Mouse (Mus musculus) neural tube, embryonic 11.5 days (tissue): ENCODE measurements around the gene Ctcf. TPM values are rescaled to one million over a fixed set of nuclear protein-coding genes. Genes with fewer than 3 reads are reported as not detected.

Source experiments
- ATAC-seq: fragments of 200-750 bp; cut with Nextera tagmentation; 2 replicates; pipeline ENCODE4 v1.8.0; 2017; ENCODE audit warnings: moderate number of reproducible peaks, mild to moderate bottlenecking, moderate TSS enrichment, moderate library complexity; ENCODE audit not compliant: insufficient read depth, low FRiP score, low TSS enrichment
- DNase-seq: peaks from one replicate; pipeline ENCODE4 v3.0.0-alpha.2; 2015; ENCODE audit warnings: low spot score
- H3K27ac ChIP-seq: fragments of 300-500 bp; sonication (generic); 2 replicates; pipeline ENCODE4 v1.5.1; 2014; ENCODE audit warnings: low read depth, mild to moderate bottlenecking, low read length
- H3K27me3 ChIP-seq: fragments of 300-500 bp; sonication (generic); 2 replicates; pipeline ENCODE4 v1.6.1; 2014; ENCODE audit warnings: mild to moderate bottlenecking, low read length, mixed read lengths; ENCODE audit not compliant: control insufficient read depth, insufficient read depth
- H3K36me3 ChIP-seq: fragments of 300-500 bp; sonication (generic); 2 replicates; pipeline ENCODE4 v1.6.1; 2014; ENCODE audit warnings: mild to moderate bottlenecking, low read length, moderate library complexity, mixed read lengths; ENCODE audit not compliant: control insufficient read depth, insufficient read depth
- H3K4me1 ChIP-seq: fragments of 300-500 bp; sonication (generic); 2 replicates; pipeline ENCODE4 v1.6.1; 2014; ENCODE audit warnings: low read length, mixed read lengths; ENCODE audit not compliant: control insufficient read depth, insufficient read depth
- H3K4me2 ChIP-seq: fragments of 300-500 bp; sonication (generic); 2 replicates; pipeline ENCODE4 v1.6.1; 2014; ENCODE audit warnings: low read depth, mild to moderate bottlenecking, moderate library complexity
- H3K4me3 ChIP-seq: fragments of 300-500 bp; sonication (generic); 2 replicates; pipeline ENCODE4 v1.5.1; 2014; ENCODE audit warnings: low read depth, low read length
- H3K9ac ChIP-seq: fragments of 300-500 bp; sonication (generic); 2 replicates; pipeline ENCODE4 v1.6.1; 2014; ENCODE audit warnings: mild to moderate bottlenecking, low read length
- H3K9me3 ChIP-seq: fragments of 300-500 bp; sonication (generic); 2 replicates; pipeline ENCODE4 v1.6.1; 2016; ENCODE audit warnings: low read length; ENCODE audit not compliant: control insufficient read depth
- WGBS: fragments of 180-500 bp; shearing (Covaris S2); extraction: QIAGEN DNeasy Blood & Tissue Kit; methylation state at CpG from one replicate; pipeline ENCODE4 v1.1.7; 2014; 5-methylcytosine and 5-hydroxymethylcytosine counted together
- polyA plus RNA-seq: library from polyadenylated mRNA; unstranded; fragments of >200 nt; fragmentation: Nextera tagmentation; extraction: Ambion mirVana; gene quantifications from 2 replicates; pipeline ENCODE4 v1.2.1, GENCODE M21; 2014

The Ctcf gene
- polyA plus RNA-seq, 1 experiment from 2014 or later: 111 TPM

DNA sequence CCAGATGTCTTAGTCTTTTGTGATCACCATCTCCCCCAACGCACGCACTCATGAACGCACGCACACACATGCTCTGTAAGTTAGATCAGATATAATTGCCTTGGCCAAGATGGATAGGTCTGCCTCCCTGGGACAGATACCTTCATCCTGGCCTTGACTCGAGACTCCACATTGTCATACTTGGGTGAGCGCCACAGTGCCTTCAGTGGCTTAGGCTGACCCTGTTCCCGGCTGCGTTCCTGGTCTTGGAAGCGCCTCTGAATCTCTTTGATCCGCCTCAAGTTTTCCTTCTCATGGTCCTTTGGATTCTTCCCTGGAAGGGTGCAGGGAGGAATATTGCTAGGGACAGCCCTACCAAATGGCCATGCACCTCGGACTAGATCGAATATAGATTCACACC is 70.1 kb downstream of the Ctcf start:
- H3K27me3 ChIP-seq: no peaks in the 10 kb centered on the region
- H3K4me1 ChIP-seq: peaks cover 17% of the 10 kb centered on the region
- H3K27ac ChIP-seq: no peak overlapping the region
- H3K4me3 ChIP-seq: no peak overlapping the region; the same call in 1 of the 2 replicates
- H3K4me2 ChIP-seq: peak overlapping the region; percentile 88
- no peak for DNase-seq
- WGBS: 80% methylated on average over 12 of the region's 12 CpGs
- no peaks in the 10 kb centered on the region for H3K9me3 ChIP-seq
- H3K9ac ChIP-seq: no peak overlapping the region
- ATAC-seq: no peak
- H3K36me3 ChIP-seq: peaks cover 8% of the 10 kb centered on the region

DNA sequence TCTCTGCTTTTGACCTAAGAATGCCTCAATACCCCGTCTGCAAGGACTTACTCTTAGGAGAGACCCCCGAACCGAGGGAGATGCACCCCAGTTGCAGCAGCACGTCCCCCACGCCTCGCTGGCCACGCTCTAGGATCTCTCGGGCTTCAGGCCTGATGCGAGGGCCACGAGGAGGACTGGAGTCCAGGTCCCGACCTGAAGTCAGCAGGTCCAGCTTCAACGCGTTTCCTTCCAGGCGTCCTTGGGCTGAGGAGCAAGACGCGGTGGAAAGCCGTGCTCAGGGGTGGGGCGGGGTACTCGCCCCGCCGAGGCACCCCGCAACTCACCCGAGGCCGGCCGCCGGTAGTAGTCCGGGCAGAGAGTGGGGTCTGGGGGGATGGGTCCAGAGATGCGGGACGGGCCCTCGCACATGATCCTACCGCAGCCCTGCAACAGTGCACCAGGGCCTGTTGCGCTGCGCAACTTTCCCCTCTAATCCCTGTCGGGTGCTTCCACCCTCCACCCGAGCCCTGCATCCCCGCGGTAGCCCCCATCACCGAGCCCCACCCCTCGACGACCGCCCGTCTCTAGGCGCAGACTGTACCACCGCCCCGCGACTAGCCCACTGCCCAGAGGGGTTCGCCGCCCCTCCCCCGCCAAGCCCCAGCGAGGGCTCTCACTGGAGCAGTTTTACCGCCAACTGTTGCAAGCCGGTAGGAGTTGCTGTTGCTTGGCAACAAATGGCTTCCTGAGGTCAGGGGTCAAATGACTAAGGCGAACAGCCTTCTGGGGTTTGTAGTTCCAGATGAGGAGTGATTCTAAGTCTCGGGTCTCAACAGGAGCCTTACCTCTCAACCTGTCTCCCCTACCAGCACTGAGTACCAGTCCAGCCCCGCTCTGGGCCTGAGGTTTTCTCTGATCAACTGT is 71.4 kb downstream of the Ctcf start, which contains the start of the genes 4933405L10Rik and Enkd1:
Gene 4933405L10Rik, plus strand, starts transcription at position 158 of the 906 bp plus-strand sequence.
Gene Enkd1, minus strand, starts transcription at position 713 of the 906 bp plus-strand sequence.
- H3K27ac ChIP-seq: 0 out of 2 replicates have a peak within 1 kb of the TSS, but pooled peaks have one; percentile 17
- peak; percentile 76 for ATAC-seq

DNA sequence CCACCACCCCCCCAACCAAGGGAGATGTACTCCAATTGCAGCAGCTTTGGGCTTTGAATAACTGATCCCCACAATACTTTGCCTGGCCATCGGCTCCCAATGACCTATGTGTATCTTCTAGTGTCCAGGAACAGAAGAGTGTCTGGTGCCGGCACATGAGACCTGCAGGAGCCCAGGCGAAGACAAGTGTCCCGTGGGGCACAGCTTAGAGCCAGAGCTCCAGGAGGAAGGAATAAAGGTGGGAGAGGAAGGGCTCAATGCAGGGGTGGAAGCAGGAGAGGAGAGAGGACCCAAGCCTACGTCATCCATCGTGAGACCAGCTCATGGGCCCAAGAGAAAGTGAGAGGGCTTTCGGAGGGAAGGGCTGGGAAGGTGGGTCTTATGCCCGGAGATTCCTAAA is 72.3 kb downstream of the Ctcf start:
- Histone ChIP-seq H3K27me3 (no peaks in the 10 kb centered on the region), H3K27ac (no peak overlapping the region), H3K4me1 (peaks cover 9% of the 10 kb centered on the region), H3K36me3 (peaks cover 4% of the 10 kb centered on the region), H3K4me2 (no peak overlapping the region), H3K9ac (no peak overlapping the region), H3K9me3 (no peaks in the 10 kb centered on the region), H3K4me3 (no peak overlapping the region)
- no peak for ATAC-seq
- over 99% methylated on average over 8 of the region's 8 CpGs for WGBS
- no peak for DNase-seq

More for the DNA sequence above, 71.4 kb downstream of the Ctcf start, which contains the start of the genes 4933405L10Rik and Enkd1:
- Histone ChIP-seq H3K4me3 (peak within 1 kb of the TSS; percentile 70), H3K9me3 (no peaks in the 10 kb centered on the region), H3K4me2 (peak within 1 kb of the TSS; percentile 88), H3K4me1 (peaks cover 9% of the 10 kb centered on the region), H3K36me3 (peaks cover 8% of the 10 kb centered on the region), H3K27me3 (no peaks in the 10 kb centered on the region), H3K9ac (peak within 1 kb of the TSS; percentile 77)
- peak; percentile 92 for DNase-seq
- under 1% methylated on average over 55 of the region's 55 CpGs for WGBS

DNA sequence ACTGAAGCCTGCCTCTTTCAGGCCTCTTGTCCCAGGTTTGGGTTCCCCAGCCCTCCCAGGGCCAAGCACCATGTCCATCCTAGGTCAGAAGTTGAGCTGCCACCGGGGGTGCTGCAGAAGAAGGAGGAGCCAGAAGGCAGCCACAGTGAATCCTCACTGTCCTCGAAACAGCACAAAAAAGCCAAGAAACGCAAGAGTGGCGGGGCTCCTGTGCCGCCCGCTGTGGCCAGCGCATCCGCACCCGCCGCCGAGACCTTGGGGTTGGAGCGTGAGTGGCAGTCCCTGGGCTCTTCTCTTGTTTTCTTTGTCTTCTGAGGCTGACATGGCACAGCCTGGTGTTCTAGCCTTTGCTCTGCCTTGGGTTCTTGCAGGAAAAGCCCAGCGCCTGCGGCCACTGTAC is 72.9 kb downstream of the Ctcf start:
- 0 out of 2 replicates have a peak overlapping the region, but pooled peaks have one; percentile 14 for H3K9ac ChIP-seq
- H3K9me3 ChIP-seq: no peaks in the 10 kb centered on the region
- no peak for ATAC-seq
- no peak overlapping the region for H3K27ac ChIP-seq
- no peak overlapping the region for H3K4me3 ChIP-seq
- H3K36me3 ChIP-seq: no peaks in the 10 kb centered on the region; the same call in 1 of the 2 replicates
- H3K4me1 ChIP-seq: peaks cover 9% of the 10 kb centered on the region
- H3K27me3 ChIP-seq: no peaks in the 10 kb centered on the region
- 78% methylated on average over 14 of the region's 14 CpGs for WGBS
- H3K4me2 ChIP-seq: no peak overlapping the region
- DNase-seq: no peak

DNA sequence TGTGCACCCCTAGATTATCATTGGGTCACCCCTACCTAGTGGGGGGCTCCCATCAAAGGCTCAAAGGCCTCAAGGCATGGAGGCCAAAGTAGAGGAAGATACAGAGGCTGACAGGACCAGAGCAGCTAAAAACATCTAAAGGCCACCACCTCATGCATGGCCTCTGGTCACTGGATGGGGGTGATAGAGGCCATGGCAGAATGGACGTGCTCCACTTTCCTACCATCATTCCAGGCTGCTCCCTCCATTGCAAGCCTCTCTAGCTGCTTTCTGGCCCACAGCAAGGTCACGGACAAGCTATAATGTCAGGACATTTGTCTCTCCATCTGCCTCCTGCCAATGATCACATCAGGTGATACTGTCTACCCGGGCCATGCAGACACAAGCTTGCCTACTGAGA is 75.9 kb downstream of the Ctcf start:
- no peaks in the 10 kb centered on the region; the same call in 1 of the 2 replicates for H3K4me1 ChIP-seq
- no peaks in the 10 kb centered on the region for H3K9me3 ChIP-seq
- H3K9ac ChIP-seq: no peak overlapping the region
- no peaks in the 10 kb centered on the region for H3K27me3 ChIP-seq
- ATAC-seq (no peak), DNase-seq (no peak)
- H3K4me2 ChIP-seq: no peak overlapping the region
- WGBS: 92% methylated on average over 3 of the region's 3 CpGs
- H3K36me3 ChIP-seq: peaks cover 5% of the 10 kb centered on the region
- no peak overlapping the region for H3K27ac ChIP-seq
- no peak overlapping the region for H3K4me3 ChIP-seq

DNA sequence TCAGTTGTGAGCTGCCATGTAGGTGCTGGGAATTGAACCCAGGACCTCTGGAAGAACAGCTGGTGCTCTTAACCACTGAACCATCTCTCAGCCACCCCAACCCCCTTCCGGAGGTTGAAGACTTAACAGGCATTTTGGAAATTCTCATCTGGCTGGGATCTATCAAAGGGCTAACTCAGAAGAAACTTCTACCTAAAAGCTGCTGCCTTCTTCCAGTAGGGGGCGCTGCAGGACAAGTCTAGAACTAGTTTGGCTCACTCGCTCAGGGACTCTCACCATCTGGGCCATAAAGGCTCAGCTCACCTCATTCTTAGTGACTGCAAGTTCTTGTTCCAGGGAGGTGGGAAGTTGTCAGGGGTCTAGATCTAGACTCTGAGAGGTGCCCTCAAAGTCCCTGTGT is 77.8 kb downstream of the Ctcf start:
- peak; percentile 87 for DNase-seq
- no peak overlapping the region for H3K4me2 ChIP-seq
- H3K9ac ChIP-seq: no peak overlapping the region
- H3K27ac ChIP-seq: no peak overlapping the region
- WGBS: 12% methylated on average over 3 of the region's 3 CpGs
- H3K4me1 ChIP-seq: no peaks in the 10 kb centered on the region
- H3K36me3 ChIP-seq: peaks cover 5% of the 10 kb centered on the region
- no peaks in the 10 kb centered on the region for H3K9me3 ChIP-seq
- H3K27me3 ChIP-seq: no peaks in the 10 kb centered on the region
- peak; percentile 29; the same call in 1 of the 2 replicates for ATAC-seq
- H3K4me3 ChIP-seq: no peak overlapping the region

DNA sequence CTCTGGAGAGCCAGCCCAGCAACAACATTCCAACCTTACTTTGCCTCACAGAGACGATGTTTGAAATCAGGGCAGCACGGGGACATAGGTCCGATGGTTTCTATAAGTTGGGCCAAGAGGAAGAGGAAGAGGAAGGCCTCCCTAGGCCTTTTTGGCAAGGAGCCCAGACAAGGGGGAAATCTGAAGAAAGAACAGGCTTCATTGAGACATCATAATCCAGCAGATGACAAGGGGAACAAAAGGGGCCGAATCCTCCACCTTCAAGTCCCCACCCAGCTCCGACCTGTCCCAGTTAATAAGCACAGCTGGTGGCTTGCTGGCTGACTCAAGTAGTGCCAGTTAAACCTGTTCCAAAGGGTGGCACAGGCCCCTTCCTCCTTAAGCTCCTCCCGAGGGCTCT is 78.7 kb downstream of the Ctcf start:
- ATAC-seq: no peak

DNA sequence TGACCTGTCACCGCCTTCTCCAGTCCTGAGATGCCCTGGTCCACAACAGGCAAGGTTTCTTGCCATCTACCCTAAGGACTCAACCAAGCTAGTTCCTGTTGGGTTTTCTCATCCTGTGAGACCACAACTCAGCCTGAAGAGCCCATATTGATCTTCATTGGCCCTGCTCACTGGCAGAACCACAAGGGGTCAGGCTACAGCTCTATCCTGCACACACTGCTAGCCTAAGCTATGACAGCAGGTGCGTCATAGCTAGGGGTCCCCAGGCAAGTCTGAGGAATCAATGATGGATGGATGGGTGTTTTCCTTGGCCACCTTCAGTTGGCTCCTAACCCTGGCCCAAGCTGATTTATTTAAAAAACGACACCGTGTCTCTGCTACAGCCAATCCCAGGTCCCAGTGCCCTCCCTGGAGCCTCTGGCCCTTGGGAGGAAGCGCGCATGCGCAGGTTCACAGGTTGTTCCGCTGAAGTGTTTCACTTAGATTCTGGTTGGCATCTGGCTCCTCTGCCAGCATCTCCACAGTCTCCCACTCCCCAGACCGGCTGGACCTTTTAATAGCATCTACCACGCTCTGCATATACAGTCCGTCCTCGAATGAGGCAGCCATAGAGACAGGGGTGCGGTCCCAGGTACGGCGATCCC is 80.1 kb downstream of the Ctcf start:
- no peak for DNase-seq
- Histone ChIP-seq H3K36me3 (peaks cover 5% of the 10 kb centered on the region), H3K9ac (no peak overlapping the region), H3K27ac (no peak overlapping the region), H3K9me3 (no peaks in the 10 kb centered on the region), H3K4me1 (no peaks in the 10 kb centered on the region), H3K4me3 (no peak overlapping the region), H3K27me3 (no peaks in the 10 kb centered on the region), H3K4me2 (no peak overlapping the region)
- no peak for ATAC-seq
- WGBS: 95% methylated on average over 15 of the region's 15 CpGs

More for the DNA sequence above, 78.7 kb downstream of the Ctcf start:
- DNase-seq: no peak
- Histone ChIP-seq H3K4me1 (no peaks in the 10 kb centered on the region), H3K27ac (no peak overlapping the region), H3K9ac (no peak overlapping the region), H3K9me3 (no peaks in the 10 kb centered on the region), H3K36me3 (peaks cover 5% of the 10 kb centered on the region), H3K27me3 (no peaks in the 10 kb centered on the region), H3K4me2 (no peak overlapping the region), H3K4me3 (no peak overlapping the region)
- 89% methylated on average over 6 of the region's 6 CpGs for WGBS
